In the genomic region with DNA sequence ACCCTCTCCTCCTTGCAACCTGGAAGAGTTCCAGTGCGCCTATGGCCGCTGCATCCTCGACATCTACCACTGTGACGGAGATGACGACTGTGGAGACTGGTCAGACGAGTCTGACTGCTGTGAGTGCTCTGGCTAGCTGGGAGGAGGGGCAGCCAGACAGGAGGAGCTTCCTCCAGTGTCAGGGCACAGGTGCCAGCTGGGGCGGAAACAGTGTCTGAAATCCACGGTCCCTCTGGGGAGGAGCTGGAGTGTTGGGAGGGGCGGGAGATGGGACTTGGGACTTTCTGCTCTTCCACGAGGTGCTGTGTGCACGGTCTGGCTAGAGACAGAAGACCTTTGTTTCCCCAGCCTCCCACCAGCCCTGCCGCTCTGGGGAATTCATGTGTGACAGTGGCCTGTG, we compare ENCODE assay signal across 12 mouse cellular contexts. TPM values are rescaled to one million over a fixed set of nuclear protein-coding genes. Genes with fewer than 3 reads are reported as not detected.
DNase-seq lines count a peak whose midpoint lies in the region; ATAC-seq and TF ChIP-seq lines count a peak whose summit lies in the region.
"Had no signal": no experiment of that assay in that cellular context is flagged by ENCODE, and none has a peak within 500 bp of the region (broad histone marks: within the 10 kb centered on the region; RNA-seq: fewer than 3 reads in every experiment).

No protein-coding gene starts in this region.

- H3K4me1 ChIP-seq in forebrain, embryonic 11.5 days (replicated peaks; ENCODE audit: control insufficient read depth, insufficient read depth, low read length): peaks cover 13% of the 10 kb centered on the region
- peaks cover 8% of the 10 kb centered on the region; the same call in 1 of the 2 replicates for H3K4me1 ChIP-seq in forebrain, embryonic 16.5 days (replicated peaks; ENCODE audit: control insufficient read depth, insufficient read depth, low read length)
- no peaks in the 10 kb centered on the region for H3K4me1 ChIP-seq in lung, postnatal 0 days (ENCODE audit: insufficient read depth, low read depth, low read length)

- no peak for TF ChIP-seq CTCF in lung, postnatal 0 days (IDR thresholded peaks at IDR 0.05)

- H3K4me2 ChIP-seq in forebrain, embryonic 11.5 days (ENCODE audit: low read depth, low read length, severe bottlenecking): no peak overlapping the region
- H3K4me2 ChIP-seq in forebrain, embryonic 16.5 days (ENCODE audit: low read length): no peak overlapping the region
- H3K4me2 ChIP-seq in lung, postnatal 0 days (replicated peaks; ENCODE audit: low read depth, low read length): no peak overlapping the region
- H3K4me2 ChIP-seq: heart, embryonic 13.5 days had no signal

- H3K4me3 ChIP-seq in forebrain, embryonic 11.5 days (ENCODE audit: low read depth, low read length): no peak overlapping the region
- no peak overlapping the region for H3K4me3 ChIP-seq in forebrain, embryonic 16.5 days (replicated peaks; ENCODE audit: low read length)
- H3K4me3 ChIP-seq in lung, postnatal 0 days (ENCODE audit: low read depth, low read length): no peak overlapping the region
- H3K4me3 ChIP-seq: heart, embryonic 13.5 days had no signal

- WGBS in forebrain, embryonic 11.5 days: 77% methylated on average over 12 of the region's 12 CpGs
- WGBS in forebrain, embryonic 16.5 days: 72% methylated on average over 12 of the region's 12 CpGs
- 55% methylated on average over 12 of the region's 12 CpGs for WGBS in lung, postnatal 0 days

- ATAC-seq in forebrain, embryonic 11.5 days (replicated peaks; ENCODE audit: low FRiP score): no peak
- no peak for ATAC-seq in forebrain, embryonic 16.5 days
- peak; percentile 87 for ATAC-seq in lung, postnatal 0 days
- no peak for ATAC-seq in megakaryocyte progenitor cell, adult 5-6 weeks (replicated peaks; ENCODE audit: poor library complexity)
- no peak for ATAC-seq in monocyte, adult 5-6 weeks (replicated peaks; ENCODE audit: insufficient number of reproducible peaks, low FRiP score, low TSS enrichment, poor library complexity, severe bottlenecking)

- peaks cover 9% of the 10 kb centered on the region; the same call in 1 of the 2 replicates for H3K36me3 ChIP-seq in forebrain, embryonic 11.5 days (ENCODE audit: control insufficient read depth, insufficient read depth, low read length)
- no peaks in the 10 kb centered on the region for H3K36me3 ChIP-seq in forebrain, embryonic 16.5 days (ENCODE audit: control insufficient read depth, insufficient read depth)
- peaks cover 52% of the 10 kb centered on the region; the same call in 1 of the 2 replicates for H3K36me3 ChIP-seq in lung, postnatal 0 days (ENCODE audit: insufficient read depth, low read length)

- no peak for TF ChIP-seq EP300 in lung, postnatal 0 days (IDR thresholded peaks at IDR 0.05)

- H3K9me3 ChIP-seq in forebrain, embryonic 11.5 days (ENCODE audit: control insufficient read depth, low read length): no peaks in the 10 kb centered on the region
- no peaks in the 10 kb centered on the region for H3K9me3 ChIP-seq in forebrain, embryonic 16.5 days (ENCODE audit: control insufficient read depth, low read length)
- H3K9me3 ChIP-seq in lung, postnatal 0 days (ENCODE audit: low read length): no peaks in the 10 kb centered on the region
- H3K9me3 ChIP-seq: heart, embryonic 13.5 days had no signal

- DNase-seq in forebrain, embryonic 11.5 days (ENCODE audit: low spot score): peak; percentile 47
- peak; percentile 65 for DNase-seq in Muller cell, postnatal 12 days (ENCODE audit: inconsistent ontology term)
- peak; percentile 74 for DNase-seq in kidney, adult 11 months
- peak; percentile 76 for DNase-seq in lung, postnatal 0 days (ENCODE audit: low spot score)
- DNase-seq in adrenal gland, adult 2 months: no peak
- DNase-seq: B cell, adult 2 months; thymus, postnatal 36 days had no signal

- H3K27me3 ChIP-seq in forebrain, embryonic 11.5 days (ENCODE audit: control insufficient read depth, insufficient read depth, low read length): no peaks in the 10 kb centered on the region
- no peaks in the 10 kb centered on the region for H3K27me3 ChIP-seq in forebrain, embryonic 16.5 days (replicated peaks; ENCODE audit: control insufficient read depth, insufficient read depth, low read length)
- no peaks in the 10 kb centered on the region for H3K27me3 ChIP-seq in lung, postnatal 0 days (replicated peaks; ENCODE audit: insufficient read depth, low read length)
- H3K27me3 ChIP-seq: heart, embryonic 13.5 days had no signal

- no peak overlapping the region for H3K27ac ChIP-seq in forebrain, embryonic 11.5 days (ENCODE audit: low read depth, low read length)
- H3K27ac ChIP-seq in forebrain, embryonic 16.5 days (ENCODE audit: low read length): no peak overlapping the region
- H3K27ac ChIP-seq in lung, postnatal 0 days (ENCODE audit: low read length): no peak overlapping the region
- H3K27ac ChIP-seq: heart, embryonic 13.5 days had no signal

- no peak overlapping the region for H3K9ac ChIP-seq in forebrain, embryonic 11.5 days (ENCODE audit: low read length)
- no peak overlapping the region for H3K9ac ChIP-seq in forebrain, embryonic 16.5 days (replicated peaks; ENCODE audit: low read depth, low read length)
- no peak overlapping the region for H3K9ac ChIP-seq in lung, postnatal 0 days (replicated peaks; ENCODE audit: low read depth)
- H3K9ac ChIP-seq: heart, embryonic 13.5 days had no signal

RNA-seq across cellular contexts. Expression of a gene that starts 17.0 kb away (rescaled TPM):
- 10.2 and 11.3 TPM in 2 replicates for polyA plus RNA-seq in forebrain, embryonic 11.5 days (2014; fragmentation: Nextera tagmentation; extraction: Ambion mirVana)
- 4.5 and 5.9 TPM in 2 replicates for polyA plus RNA-seq in forebrain, embryonic 16.5 days (2015; fragmentation: Nextera tagmentation; extraction: Ambion mirVana)
- 18.9 TPM in 2 replicates for polyA plus RNA-seq in lung, postnatal 0 days (2015; fragmentation: Nextera tagmentation; extraction: Ambion mirVana)
- 1.9 TPM in 2 replicates for total RNA-seq in megakaryocyte progenitor cell, adult 5-6 weeks (2015)
- total RNA-seq in megakaryocyte progenitor cell, adult 5-6 weeks (2017): 2.7 and 3.8 TPM in 2 replicates
- total RNA-seq in monocyte, adult 5-6 weeks (2017): 1.4 to 2.5 TPM (median 1.6 TPM) in 3 replicates
- 1 to 10 TPM; 3.5 to 6.5 TPM for total RNA-seq in adrenal gland, adult 2 months (2021)
- 2.0 and 2.4 TPM in 2 replicates for polyA plus RNA-seq in adrenal gland, adult 2 months (2012; rRNA removed)
- total RNA-seq: megakaryocyte-erythroid progenitor cell, adult 5-6 weeks had no signal

RNA-seq across cellular contexts. Expression of a gene that starts 29.9 kb away (rescaled TPM):
- polyA plus RNA-seq in forebrain, embryonic 11.5 days (2014; fragmentation: Nextera tagmentation; extraction: Ambion mirVana): 102 and 114 TPM in 2 replicates
- 163 and 187 TPM in 2 replicates for polyA plus RNA-seq in forebrain, embryonic 16.5 days (2015; fragmentation: Nextera tagmentation; extraction: Ambion mirVana)
- 27.0 and 38.9 TPM in 2 replicates for polyA plus RNA-seq in lung, postnatal 0 days (2015; fragmentation: Nextera tagmentation; extraction: Ambion mirVana)
- 15.2 and 15.3 TPM in 2 replicates for total RNA-seq in megakaryocyte progenitor cell, adult 5-6 weeks (2015)
- total RNA-seq in megakaryocyte progenitor cell, adult 5-6 weeks (2017): 4.8 and 5.8 TPM in 2 replicates
- 4.0 to 12.7 TPM (median 5.5 TPM) in 3 replicates for total RNA-seq in monocyte, adult 5-6 weeks (2017)
- total RNA-seq in adrenal gland, adult 2 months (2021): 10 to 100 TPM; 14.7 to 19.2 TPM
- 14.9 and 16.0 TPM in 2 replicates for polyA plus RNA-seq in adrenal gland, adult 2 months (2012; rRNA removed)

RNA-seq across cellular contexts. Expression of a gene that starts 52.2 kb away (rescaled TPM):
- 138 and 153 TPM in 2 replicates for polyA plus RNA-seq in forebrain, embryonic 11.5 days (2014; fragmentation: Nextera tagmentation; extraction: Ambion mirVana)
- 133 and 141 TPM in 2 replicates for polyA plus RNA-seq in forebrain, embryonic 16.5 days (2015; fragmentation: Nextera tagmentation; extraction: Ambion mirVana)
- polyA plus RNA-seq in lung, postnatal 0 days (2015; fragmentation: Nextera tagmentation; extraction: Ambion mirVana): 25.9 and 31.8 TPM in 2 replicates
- 77.0 and 79.1 TPM in 2 replicates for total RNA-seq in megakaryocyte progenitor cell, adult 5-6 weeks (2015)
- total RNA-seq in megakaryocyte progenitor cell, adult 5-6 weeks (2017): 94.5 and 102 TPM in 2 replicates
- 35.8 to 49.7 TPM (median 41.9 TPM) in 3 replicates for total RNA-seq in monocyte, adult 5-6 weeks (2017)
- total RNA-seq in adrenal gland, adult 2 months (2021): 10 to 100 TPM; 36.6 to 40.3 TPM
- polyA plus RNA-seq in adrenal gland, adult 2 months (2012; rRNA removed): 2.3 and 2.9 TPM in 2 replicates
